Mouse (Mus musculus) gastrocnemius, adult 8-10 months (tissue): Measurements from ENCODE around the gene Cdk1. TPM values are rescaled to one million over a fixed set of nuclear protein-coding genes. Genes with fewer than 3 reads are reported as not detected.

Experiments
- DNase-seq, 2 experiments: peaks; one replicate each; pipeline ENCODE4 v3.0.0; 2022; ENCODE audit warnings: low spot score in 2 of 2
- total RNA-seq, 4 experiments: library from RNA; stranded (reverse); gene quantifications; 2 replicates each; pipeline ENCODE4 v1.2.4; 2022

Cdk1 gene
- total RNA-seq, 4 experiments from 2014 or later: not detected

GRCm38 (mm10) chr10:69307067-69307466 lies 45.7 kb downstream of the Cdk1 start:
- DNase-seq: peak; percentile 43 to 44

- DNase-seq: peak in 1 of 2 experiments; percentile 42
Observed at GRCm38 (mm10) chr10:69306205-69306604, 46.5 kb downstream of the Cdk1 start.

GRCm38 (mm10) chr10:69305600-69305999 lies 47.1 kb downstream of the Cdk1 start:
- DNase-seq: no peak

- no peak for DNase-seq
Observed at GRCm38 (mm10) chr10:69304819-69305218, 47.9 kb downstream of the Cdk1 start.

GRCm38 (mm10) chr10:69302667-69303066 lies 50.1 kb downstream of the Cdk1 start:
- DNase-seq: no peak

GRCm38 (mm10) chr10:69299985-69300384 lies 52.8 kb downstream of the Cdk1 start:
- DNase-seq: no peak

- no peak for DNase-seq
Observed at GRCm38 (mm10) chr10:69295919-69296318, 56.8 kb downstream of the Cdk1 start.

GRCm38 (mm10) chr10:69290736-69291135 lies 62.0 kb downstream of the Cdk1 start:
- DNase-seq: no peak

- no peak for DNase-seq
Observed at GRCm38 (mm10) chr10:69288720-69289119, 64.0 kb downstream of the Cdk1 start.

- DNase-seq: peak; percentile 43 to 67
Observed at GRCm38 (mm10) chr10:69288086-69288485, 64.7 kb downstream of the Cdk1 start.

GRCm38 (mm10) chr10:69286939-69287338 lies 65.8 kb downstream of the Cdk1 start:
- no peak for DNase-seq

Other genes with a start within 250 kb of the Cdk1 start
- gene Rhobtb1, start 201.5 kb downstream of the Cdk1 start, total RNA-seq: 10 to 100 TPM; 31.0 to 48.5 (median 41.2) TPM
- gene A930033H14Rik, start 139.8 kb downstream of the Cdk1 start, total RNA-seq: 1 to 10 TPM; 5.0 to 6.5 (median 5.7) TPM
- 100 to 1,000 TPM in 1 of 4 experiments, 10 to 100 TPM in 3; 81.4 to 115 (median 89.6) TPM for gene Ank3, start 45.8 kb upstream of the Cdk1 start, total RNA-seq